Mouse (Mus musculus): Measurements from ENCODE around the gene Clock. TPM values are rescaled to one million over a fixed set of nuclear protein-coding genes. Genes with fewer than 3 reads are reported as not detected.

Clock gene
- 22.2 TPM for total RNA-seq (2023)

GRCm38 (mm10) chr5:76304452-76305341 is at the start of gene Clock:
TSS of gene Clock (minus strand) at chr5:76304792.

GRCm38 (mm10) chr5:76330953-76331352 is 26.4 kb upstream of the Clock start, which contains the start of gene Pdcl2:
TSS of gene Pdcl2 (minus strand) at chr5:76331156.

GRCm38 (mm10) chr5:76183750-76184261 is 120.8 kb downstream of the Clock start, which contains the start of gene Tmem165:
TSS of gene Tmem165 (plus strand) at chr5:76183880.

Other genes starting within 250 kb of the Clock start
- 23.3 TPM for gene Srd5a3, start 164.5 kb downstream of the Clock start, total RNA-seq (2023)
- gene Tmem165, start 120.9 kb downstream of the Clock start, total RNA-seq (2023) = 25.3 TPM
- not detected for gene Pdcl2, start 26.4 kb upstream of the Clock start, total RNA-seq (2023)
- gene Nmu, start 59.0 kb upstream of the Clock start, total RNA-seq (2023) = not detected
- not detected for gene Gm7271, start 179.2 kb upstream of the Clock start, total RNA-seq (2023)
- 73.3 TPM for gene Exoc1, start 224.5 kb upstream of the Clock start, total RNA-seq (2023)